Mouse (Mus musculus) thymus, adult 2 months (tissue): Measurements from ENCODE around the gene Olfr1413. TPM values are rescaled to one million over a fixed set of nuclear protein-coding genes. Genes with fewer than 3 reads are reported as not detected.

Source experiments
- DNase-seq: peaks from one replicate; pipeline ENCODE4 v3.0.0; 2021
- H3K27ac ChIP-seq: fragments of 200-500 bp; 2 replicates; pipeline ENCODE4 v1.5.1; 2012; ENCODE audit warnings: low read length, control low read depth; ENCODE audit not compliant: control insufficient read depth, insufficient read depth
- H3K27me3 ChIP-seq: fragments of 200-500 bp; 2 replicates; pipeline ENCODE4 v1.6.1; 2012; ENCODE audit warnings: mild to moderate bottlenecking, low read length, moderate library complexity, mixed read lengths; ENCODE audit not compliant: control insufficient read depth, insufficient read depth
- H3K36me3 ChIP-seq: fragments of 200-500 bp; 2 replicates; pipeline ENCODE4 v1.6.1; 2012; ENCODE audit warnings: mild to moderate bottlenecking, low read length, moderate library complexity; ENCODE audit not compliant: control insufficient read depth, insufficient read depth
- H3K4me1 ChIP-seq: fragments of 200-500 bp; replicated peaks from 2 replicates; pipeline ENCODE4 v1.6.1; 2012; ENCODE audit warnings: low read length; ENCODE audit not compliant: control insufficient read depth, insufficient read depth
- H3K4me3 ChIP-seq: fragments of 200-500 bp; 2 replicates; pipeline ENCODE4 v1.5.1; 2012; ENCODE audit warnings: mild to moderate bottlenecking, low read length, control low read depth, moderate library complexity; ENCODE audit not compliant: control insufficient read depth, insufficient read depth
- CTCF ChIP-seq: fragments of 200-500 bp; IDR thresholded peaks from 2 replicates; pipeline ENCODE4 v1.5.1; 2012; ENCODE audit warnings: mild to moderate bottlenecking, control low read depth, low read length, moderate library complexity, borderline replicate concordance; ENCODE audit not compliant: control insufficient read depth, poor library complexity, insufficient read depth; ENCODE audit errors: extremely low read depth
- POLR2A ChIP-seq: fragments of 200-500 bp; IDR thresholded peaks from 2 replicates; pipeline ENCODE4 v1.6.1; 2012; ENCODE audit warnings: mild to moderate bottlenecking, low read length, control low read depth, moderate library complexity; ENCODE audit not compliant: control insufficient read depth, poor library complexity, insufficient read depth; ENCODE audit errors: extremely low read depth
- WGBS: fragments of 180-500 bp; shearing (Covaris S2); methylation state at CpG from one replicate; pipeline ENCODE4 v1.1.7; 2018; 5-methylcytosine and 5-hydroxymethylcytosine counted together
- polyA plus RNA-seq: library from polyadenylated mRNA; depleted of rRNA; stranded (reverse); fragments of >200 nt; gene quantifications from 2 replicates; pipeline ENCODE4 v1.2.3, GENCODE M21; 2012; rRNA removed

Olfr1413 gene
- not detected in 2 replicates for polyA plus RNA-seq

GRCm38 (mm10) chr1:92571022-92571421 lies at the start of gene Olfr1413:
TSS of gene Olfr1413 (plus strand) at chr1:92571322.
- no peak for DNase-seq
- no peak within 1 kb of the TSS for H3K27ac ChIP-seq
- H3K36me3 ChIP-seq = no peaks in the 10 kb centered on the region
- H3K4me1 ChIP-seq = no peaks in the 10 kb centered on the region
- no peak within 1 kb of the TSS for H3K4me3 ChIP-seq
- no peaks in the 10 kb centered on the region for H3K27me3 ChIP-seq
- no peak for TF ChIP-seq POLR2A
- no peak for TF ChIP-seq CTCF
- 91% methylated on average over 3 of the region's 3 CpGs for WGBS

GRCm38 (mm10) chr1:92521376-92521775 lies 49.7 kb upstream of the Olfr1413 start:
- no peak overlapping the region for H3K4me3 ChIP-seq
- DNase-seq = peak; percentile 2
- WGBS = 19% methylated on average over 10 of the region's 10 CpGs
- H3K4me1 ChIP-seq = no peaks in the 10 kb centered on the region
- no peaks in the 10 kb centered on the region for H3K36me3 ChIP-seq
- no peaks in the 10 kb centered on the region for H3K27me3 ChIP-seq
- no peak overlapping the region for H3K27ac ChIP-seq
- no peak for TF ChIP-seq POLR2A

DNA sequence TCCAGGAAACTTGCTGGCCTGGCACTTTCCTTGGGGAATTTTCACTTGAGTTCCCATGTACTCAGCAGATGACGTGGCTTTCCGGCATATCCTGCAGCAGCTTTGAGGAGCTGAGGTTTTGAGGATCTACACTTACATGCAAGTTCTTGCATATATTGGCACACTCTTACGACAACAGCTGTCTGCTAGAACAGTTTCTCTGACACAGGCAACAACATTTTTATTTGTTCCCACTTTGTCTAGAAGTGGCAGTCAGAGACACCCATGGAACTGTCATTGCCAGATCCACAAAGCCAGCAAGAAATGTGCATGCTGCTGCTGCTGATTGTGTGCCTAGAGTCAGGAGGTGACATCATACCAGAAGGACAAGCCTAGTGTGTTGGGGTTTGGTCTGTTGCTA lies 47.4 kb upstream of the Olfr1413 start:
- DNase-seq = no peak
- 87% methylated on average over 3 of the region's 3 CpGs for WGBS
- Histone ChIP-seq H3K27me3 (no peaks in the 10 kb centered on the region), H3K27ac (no peak overlapping the region), H3K4me1 (no peaks in the 10 kb centered on the region), H3K36me3 (no peaks in the 10 kb centered on the region), H3K4me3 (no peak overlapping the region)
- TF ChIP-seq POLR2A (no peak), CTCF (no peak)

DNA sequence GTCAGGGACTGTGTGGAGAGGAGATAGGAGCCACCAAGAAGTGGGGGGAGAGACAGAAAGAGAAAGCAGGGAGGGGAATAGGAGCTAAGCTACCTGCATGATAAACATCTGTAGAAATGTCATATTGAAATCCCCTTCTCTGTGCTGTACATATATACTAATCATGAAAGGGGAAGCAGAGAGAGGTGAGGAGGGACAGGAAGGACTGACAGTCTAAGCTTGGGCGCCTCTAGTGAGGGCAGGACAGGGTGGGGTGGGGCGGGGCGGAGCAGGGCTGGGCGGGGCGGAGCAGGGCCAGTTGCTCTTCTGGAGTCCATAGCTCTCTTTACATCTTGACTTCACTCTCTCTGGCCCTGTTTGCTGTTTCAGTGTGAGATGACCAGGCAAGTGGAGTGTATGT lies 34.1 kb upstream of the Olfr1413 start:
- Histone ChIP-seq H3K4me3 (no peak overlapping the region), H3K4me1 (no peaks in the 10 kb centered on the region), H3K36me3 (no peaks in the 10 kb centered on the region), H3K27ac (no peak overlapping the region), H3K27me3 (no peaks in the 10 kb centered on the region)
- WGBS = 31% methylated on average over 5 of the region's 5 CpGs
- no peak for TF ChIP-seq POLR2A
- TF ChIP-seq CTCF = no peak
- no peak for DNase-seq

GRCm38 (mm10) chr1:92539071-92539470 lies 32.1 kb upstream of the Olfr1413 start:
- Histone ChIP-seq H3K27me3 (no peaks in the 10 kb centered on the region), H3K4me3 (no peak overlapping the region), H3K36me3 (no peaks in the 10 kb centered on the region), H3K27ac (no peak overlapping the region), H3K4me1 (no peaks in the 10 kb centered on the region)
- TF ChIP-seq POLR2A (no peak), CTCF (no peak)
- no peak for DNase-seq
- WGBS = 59% methylated on average over 2 of the region's 2 CpGs

DNA sequence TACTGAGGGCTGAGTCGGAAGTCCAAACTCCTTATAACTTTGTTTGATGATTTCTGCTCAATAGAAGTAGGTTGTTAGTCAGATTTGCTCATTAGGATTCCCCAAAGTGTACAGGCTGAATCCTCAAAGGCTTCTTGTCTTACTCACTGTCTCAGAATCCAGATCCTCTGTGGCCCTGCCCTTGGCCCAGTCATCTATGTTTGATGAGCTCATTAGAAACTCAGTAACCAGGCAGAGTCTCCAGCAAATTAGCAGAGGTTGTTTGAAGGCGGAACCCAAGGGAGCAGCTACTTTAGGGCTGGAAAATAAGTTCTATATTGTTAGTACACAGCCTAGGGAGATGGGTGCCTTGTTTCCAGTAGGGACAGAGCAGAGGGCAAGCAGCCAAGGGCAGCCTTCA lies 25.2 kb upstream of the Olfr1413 start:
- no peak overlapping the region for H3K4me3 ChIP-seq
- DNase-seq = no peak
- no peaks in the 10 kb centered on the region for H3K36me3 ChIP-seq
- 87% methylated on average over 2 of the region's 2 CpGs for WGBS
- no peaks in the 10 kb centered on the region for H3K27me3 ChIP-seq
- H3K4me1 ChIP-seq = no peaks in the 10 kb centered on the region
- TF ChIP-seq POLR2A (no peak), CTCF (no peak)
- H3K27ac ChIP-seq = no peak overlapping the region

DNA sequence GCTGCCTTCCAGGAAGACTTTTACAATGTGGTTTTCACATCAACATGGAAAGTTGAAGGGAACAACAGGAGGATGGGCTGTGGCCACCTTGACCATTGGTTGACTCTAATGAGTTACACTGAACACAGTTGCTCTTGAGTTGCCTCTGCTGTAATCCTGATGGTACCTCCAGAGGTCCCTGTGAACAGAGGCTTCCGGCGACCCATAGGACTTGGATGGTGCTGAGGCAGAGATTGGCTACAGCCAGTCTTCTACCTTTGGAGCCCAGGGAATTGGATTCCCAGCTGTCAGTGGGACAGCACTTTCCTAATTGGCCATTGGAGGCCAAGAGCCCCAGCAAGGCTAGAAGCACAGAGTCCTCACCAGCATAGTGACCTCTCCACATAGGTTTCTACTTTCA lies 14.4 kb downstream of the Olfr1413 start, which contains the start of gene Olfr1412:
Gene Olfr1412, plus strand, starts transcription at position 301 of the 400 bp plus-strand sequence.
- Histone ChIP-seq H3K36me3 (no peaks in the 10 kb centered on the region), H3K27me3 (no peaks in the 10 kb centered on the region), H3K4me3 (no peak within 1 kb of the TSS), H3K4me1 (no peaks in the 10 kb centered on the region), H3K27ac (no peak within 1 kb of the TSS)
- 92% methylated on average over 2 of the region's 2 CpGs for WGBS
- DNase-seq = no peak
- TF ChIP-seq CTCF (no peak), POLR2A (no peak)
